Mouse (Mus musculus): Measurements from ENCODE around the gene Syngap1. TPM values are rescaled to one million over a fixed set of nuclear protein-coding genes. Genes with fewer than 3 reads are reported as not detected.

The Syngap1 gene
- total RNA-seq, 4 experiments from 2014 or later, result 3.6 to 5.2 (median 4.7) TPM

DNA sequence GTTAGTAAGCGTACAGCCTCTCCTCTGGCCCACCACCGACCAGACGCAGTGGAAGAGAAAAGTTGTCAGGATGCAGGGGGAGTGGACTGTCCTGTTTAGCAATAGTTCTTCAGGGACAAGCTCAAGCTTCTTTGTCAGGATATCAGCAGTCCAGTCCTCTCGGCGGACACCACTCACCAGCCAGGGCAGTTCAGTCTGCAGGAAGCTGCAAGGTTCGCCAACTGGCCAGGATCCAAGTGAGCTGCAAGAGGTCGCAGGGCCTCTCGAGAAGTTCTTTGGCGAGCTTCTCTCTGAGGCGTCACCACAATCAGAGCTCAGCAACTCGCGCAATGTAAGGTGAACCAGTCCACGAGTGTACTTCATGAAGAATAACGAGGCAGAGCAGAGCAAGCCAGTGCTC is 53.4 kb downstream of the Syngap1 start:
- peak; percentile 54 for DNase-seq (ENCODE audit: low spot score)

DNA sequence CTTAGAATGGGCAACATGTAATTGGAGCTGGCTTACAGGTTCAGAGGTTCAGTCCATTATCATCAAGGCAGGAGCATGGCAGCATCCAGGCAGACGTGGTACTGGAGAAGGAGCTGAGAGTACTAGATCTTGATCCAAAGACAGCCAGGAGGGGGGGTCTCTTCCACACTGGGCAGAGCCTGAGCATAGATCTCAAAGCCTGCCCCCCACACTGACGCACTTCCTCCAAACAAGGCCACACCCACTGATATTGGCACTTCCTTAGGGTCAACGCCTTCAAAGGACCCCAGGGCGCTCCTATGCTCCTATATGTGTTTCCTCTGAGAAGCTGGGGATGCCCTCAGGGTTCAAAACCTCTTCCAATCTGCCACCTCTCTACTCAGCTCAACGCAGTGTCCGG is 54.0 kb downstream of the Syngap1 start:
- DNase-seq (ENCODE audit: low spot score), result no peak

DNA sequence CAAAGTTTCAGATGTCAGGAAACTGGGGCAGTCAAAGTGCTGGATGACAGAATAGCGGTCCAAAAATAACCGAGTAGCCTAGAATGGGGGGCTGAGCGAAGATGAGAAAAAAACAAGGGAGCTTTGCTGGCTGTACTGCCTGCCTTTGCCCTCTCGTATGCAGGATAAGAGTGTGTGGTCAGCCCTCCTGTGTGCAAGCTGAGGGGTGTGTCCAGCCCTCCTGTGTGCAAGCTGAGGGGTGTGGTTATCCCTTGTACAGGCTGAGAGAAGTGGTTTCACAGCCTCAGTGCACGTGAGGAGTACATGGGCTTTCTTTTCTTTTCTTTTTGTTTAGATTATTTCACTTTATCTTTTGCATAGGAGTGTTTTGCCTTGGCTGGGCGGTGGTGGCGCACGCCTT is 54.5 kb downstream of the Syngap1 start:
- DNase-seq (ENCODE audit: low spot score), result no peak

DNA sequence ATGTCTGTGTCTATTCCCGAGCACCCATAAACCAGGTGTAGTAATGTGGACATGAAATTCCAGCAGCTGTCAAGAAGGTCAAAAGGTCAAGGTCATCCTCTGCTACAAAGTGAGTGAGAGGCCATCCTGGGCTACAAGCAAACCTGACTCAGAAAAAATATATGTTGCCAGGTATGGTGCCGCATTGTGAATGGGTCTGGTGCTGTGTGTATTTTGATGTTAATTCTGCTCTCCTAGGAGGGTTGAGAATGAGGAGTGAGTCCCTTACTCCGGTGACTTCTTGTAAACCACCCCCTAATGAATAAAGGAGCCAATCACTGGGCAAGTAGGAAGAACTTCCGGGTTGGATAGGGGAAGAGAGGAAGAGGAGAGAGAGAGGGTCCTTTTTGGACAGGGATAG is 56.6 kb downstream of the Syngap1 start:
- no peak for DNase-seq (ENCODE audit: low spot score)

DNA sequence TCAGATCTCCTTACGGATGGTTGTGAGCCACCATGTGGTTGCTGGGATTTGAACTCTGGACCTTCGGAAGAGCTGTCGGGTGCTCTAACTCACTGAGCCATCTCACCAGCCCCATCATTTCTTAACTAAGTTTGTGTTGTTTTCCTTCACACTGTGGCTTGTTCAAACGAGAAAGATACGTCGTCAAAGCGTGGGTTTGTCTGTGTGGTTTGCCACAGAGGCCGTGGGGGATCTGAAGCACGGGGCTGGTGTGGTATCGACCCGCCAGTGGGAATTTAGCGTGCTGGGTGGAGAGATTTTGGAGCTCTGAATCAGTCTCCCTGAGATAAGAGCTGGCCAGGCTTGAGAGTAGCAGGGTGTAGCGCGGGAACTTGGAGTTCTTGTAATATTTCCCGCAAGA is 57.2 kb downstream of the Syngap1 start:
- no peak for DNase-seq (ENCODE audit: low spot score)

DNA sequence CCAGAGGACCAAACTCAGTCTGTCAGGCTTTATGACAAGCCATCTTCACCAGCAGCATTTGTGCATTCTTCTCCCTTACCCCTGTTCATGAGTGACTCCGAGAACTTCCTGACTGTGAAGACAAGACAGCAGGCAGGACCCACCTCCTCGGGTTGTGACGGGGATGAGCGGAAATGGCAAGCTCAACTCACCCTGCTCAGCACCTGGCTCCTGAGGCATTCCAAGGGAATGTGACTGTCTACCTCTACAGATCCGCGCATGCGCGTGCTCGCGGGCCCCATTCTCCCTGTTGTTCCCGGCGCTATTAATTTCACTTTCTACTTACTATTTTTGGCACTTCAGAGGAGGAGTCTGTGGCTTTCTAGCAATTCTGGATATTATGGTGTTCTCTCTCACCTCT is 58.9 kb downstream of the Syngap1 start:
- no peak for DNase-seq (ENCODE audit: low spot score)

DNA sequence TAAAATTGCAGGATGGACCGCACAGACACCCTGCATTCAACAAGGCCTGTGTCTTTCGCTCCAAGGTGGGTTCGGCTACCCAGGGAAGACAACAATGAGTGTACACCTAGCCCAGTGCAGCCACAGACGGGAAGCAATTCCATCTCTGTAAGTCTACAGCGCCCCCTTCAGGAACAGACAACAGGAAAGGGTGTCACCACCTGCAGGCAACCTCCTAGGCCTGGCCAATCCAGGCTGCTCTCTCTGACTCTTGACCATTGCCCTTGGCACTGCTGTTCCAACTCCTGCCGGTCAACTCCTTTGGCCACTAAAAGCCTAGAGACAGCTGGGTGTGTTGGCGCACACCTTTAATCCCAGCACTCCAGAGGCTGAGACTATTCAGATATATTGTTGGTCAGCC is 60.1 kb downstream of the Syngap1 start:
- no peak for DNase-seq (ENCODE audit: low spot score)

DNA sequence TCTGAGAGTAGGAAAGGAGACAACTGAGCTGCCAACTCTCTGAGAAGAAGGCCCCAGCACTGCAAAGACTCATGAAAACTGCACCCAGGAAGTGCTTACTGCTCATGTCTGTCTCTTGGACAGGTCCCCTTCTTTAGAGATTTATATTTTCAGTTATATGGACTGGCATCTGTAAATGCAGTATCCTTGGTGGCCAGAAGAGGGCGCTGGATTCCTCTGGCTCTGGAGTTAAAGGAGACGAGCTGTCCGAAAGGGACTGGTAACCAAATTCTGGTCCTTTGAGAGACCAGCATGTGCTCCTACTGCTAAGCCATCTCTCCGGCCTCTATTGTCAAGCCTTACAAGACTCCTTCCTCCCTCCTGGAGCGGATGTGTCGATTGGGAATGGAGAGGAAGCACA is 60.8 kb downstream of the Syngap1 start:
- no peak for DNase-seq (ENCODE audit: low spot score)

DNA sequence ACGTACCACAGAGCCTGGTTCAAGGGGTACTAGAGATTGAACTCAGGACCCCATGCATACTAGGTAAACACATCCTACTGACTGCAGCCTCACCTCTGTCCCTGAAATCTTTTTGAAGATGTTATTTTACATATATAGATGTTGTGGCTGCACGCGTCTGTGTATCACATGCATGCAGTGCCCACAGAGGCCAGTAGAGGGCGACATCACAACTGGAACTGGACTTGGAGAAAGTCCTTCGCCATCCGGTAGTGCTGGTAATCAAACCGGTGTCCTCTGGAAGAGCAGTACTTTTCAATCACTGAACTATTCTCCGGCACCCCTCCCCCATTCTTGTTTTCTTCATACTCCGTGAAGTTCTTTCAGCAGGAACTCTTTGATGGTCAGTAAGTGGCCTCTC is 63.4 kb downstream of the Syngap1 start:
- DNase-seq (ENCODE audit: low spot score), result peak; percentile 54

DNA sequence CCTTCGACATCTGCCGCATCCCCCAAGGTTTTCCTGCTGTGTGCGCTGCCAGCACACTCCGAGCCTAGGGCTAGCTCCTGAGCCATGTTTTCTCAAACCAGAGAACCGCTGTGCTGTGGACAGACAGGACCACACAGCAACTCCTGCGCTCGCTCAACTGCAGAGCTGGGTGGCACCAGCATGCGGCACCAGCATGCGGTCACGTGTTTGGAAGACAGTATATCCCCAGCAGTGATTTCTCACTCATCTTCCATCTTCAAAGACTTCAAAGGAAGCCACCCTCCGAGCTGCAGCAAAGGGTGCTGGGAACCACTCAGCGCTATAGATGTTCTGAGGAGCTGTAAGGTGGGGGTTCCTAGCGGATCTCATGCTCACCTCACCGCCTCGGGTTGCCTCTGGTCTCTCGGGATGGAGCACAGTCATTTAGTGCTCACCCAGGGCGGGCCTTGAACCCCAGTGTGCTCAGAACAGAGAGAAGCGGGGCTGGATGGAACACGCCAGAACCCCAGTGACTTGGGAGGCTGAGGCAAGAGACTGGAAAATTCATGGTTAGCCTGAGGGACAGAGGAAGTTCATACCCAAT is 63.9 kb downstream of the Syngap1 start:
- no peak for DNase-seq (ENCODE audit: low spot score)

DNA sequence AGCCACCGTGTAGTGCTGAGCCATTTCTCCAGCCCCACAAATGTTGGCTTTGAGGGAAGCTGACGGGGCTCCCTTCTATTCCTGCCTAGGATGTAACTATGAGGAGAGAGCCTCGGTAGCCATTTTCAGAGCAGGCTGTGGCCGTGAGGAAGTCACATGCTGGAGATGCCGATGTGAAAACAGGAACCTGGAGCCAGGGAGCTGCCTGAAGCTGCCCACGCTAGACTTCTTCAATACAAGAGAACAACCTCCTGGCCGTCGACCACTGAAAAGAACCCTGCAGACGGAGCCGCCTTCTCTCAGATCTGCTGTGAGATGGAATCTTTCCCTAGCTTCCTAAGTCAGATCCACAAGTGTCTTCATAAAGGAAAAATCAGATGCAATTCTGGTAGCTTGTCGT is 64.6 kb downstream of the Syngap1 start:
- no peak for DNase-seq (ENCODE audit: low spot score)

DNA sequence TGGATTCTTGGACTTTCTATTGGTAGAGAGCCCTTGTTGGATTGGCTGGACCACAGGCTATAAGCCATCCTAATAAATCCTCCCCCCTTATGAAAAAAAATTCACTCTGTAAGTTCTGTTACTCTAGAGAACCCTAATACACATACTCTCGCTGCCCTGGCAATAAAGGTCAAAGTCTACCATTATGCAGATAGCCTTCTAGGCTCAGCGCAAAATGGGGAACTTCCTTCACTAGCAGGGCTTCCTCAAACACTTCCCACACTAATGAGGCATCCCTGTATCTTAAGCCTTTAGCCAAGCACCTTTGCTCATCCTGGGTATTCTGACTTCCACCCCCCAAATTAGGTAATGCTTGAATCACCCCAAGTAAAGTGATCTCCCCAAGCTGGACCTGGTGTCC is 67.2 kb downstream of the Syngap1 start:
- no peak for DNase-seq (ENCODE audit: low spot score)

DNA sequence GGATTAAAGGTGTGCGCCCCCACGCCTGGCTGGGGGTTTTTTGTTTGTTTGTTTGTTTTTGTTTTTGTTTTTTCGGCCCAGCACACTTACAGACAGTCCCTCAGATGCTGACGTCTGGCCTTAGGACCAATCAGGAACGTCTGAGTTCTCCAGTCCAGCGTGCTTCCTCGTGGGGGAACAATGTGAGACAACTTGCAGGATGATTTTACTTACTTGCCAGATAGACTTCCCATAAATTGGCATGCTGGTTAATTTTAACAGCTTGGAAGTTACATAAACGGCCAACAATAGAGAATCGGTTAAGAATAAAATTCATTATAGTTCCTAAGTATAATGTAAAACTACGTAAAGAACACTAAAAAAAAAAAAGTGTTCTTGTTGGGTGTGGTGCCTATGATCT is 70.1 kb downstream of the Syngap1 start:
- DNase-seq (ENCODE audit: low spot score), result no peak

DNA sequence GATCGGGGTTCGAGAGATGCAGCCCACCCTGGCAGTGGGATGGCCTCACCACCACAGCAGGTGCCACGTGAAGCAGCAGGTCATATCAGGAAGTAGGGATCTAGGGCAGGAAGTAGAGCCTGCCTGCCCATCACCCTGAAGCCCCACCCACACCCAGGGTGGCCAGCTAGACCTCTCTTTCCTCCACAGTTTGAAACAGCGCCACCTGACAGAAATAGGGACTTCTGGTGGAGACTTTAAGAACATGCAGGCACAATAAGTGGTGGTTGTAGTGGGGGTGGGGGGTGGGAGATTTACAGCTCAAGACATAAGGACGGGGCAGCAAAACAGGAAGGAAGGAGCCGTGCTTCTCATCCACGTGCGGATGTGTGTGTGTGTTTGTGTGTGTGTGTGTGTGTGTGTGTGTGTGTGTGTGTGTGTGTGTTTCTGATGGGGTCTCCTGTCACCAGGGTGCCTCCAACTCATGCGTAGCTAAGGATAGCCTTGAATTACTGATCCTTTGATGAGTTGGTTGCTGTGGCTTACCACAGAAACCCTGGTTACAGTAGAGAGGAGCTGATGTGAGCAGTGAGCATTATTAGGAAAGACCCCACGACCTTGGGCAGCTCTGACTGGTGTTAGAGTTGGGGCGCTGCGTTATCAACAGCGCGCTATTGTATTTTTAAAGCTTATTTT is 71.1 kb downstream of the Syngap1 start:
- DNase-seq (ENCODE audit: low spot score), result no peak

DNA sequence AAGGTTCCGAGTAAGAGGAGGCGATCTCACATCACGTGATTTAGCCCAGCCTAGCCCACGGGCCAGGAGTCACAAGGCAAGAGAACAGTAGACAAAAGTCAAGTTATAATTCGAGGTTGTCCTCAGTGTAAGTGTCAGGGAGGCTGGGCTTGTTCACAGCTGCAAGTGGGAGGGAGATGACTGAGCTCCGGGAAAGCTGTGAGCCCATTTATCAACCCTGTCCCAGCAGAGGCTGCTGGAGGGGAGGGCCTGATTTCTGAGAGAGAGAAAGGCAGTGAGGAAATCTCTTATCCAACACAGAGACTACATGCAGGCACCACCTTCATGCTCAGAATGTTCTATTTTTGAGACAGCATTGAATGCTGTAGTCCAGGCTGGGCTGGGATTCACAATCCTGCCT is 71.9 kb downstream of the Syngap1 start:
- DNase-seq (ENCODE audit: low spot score), result no peak

DNA sequence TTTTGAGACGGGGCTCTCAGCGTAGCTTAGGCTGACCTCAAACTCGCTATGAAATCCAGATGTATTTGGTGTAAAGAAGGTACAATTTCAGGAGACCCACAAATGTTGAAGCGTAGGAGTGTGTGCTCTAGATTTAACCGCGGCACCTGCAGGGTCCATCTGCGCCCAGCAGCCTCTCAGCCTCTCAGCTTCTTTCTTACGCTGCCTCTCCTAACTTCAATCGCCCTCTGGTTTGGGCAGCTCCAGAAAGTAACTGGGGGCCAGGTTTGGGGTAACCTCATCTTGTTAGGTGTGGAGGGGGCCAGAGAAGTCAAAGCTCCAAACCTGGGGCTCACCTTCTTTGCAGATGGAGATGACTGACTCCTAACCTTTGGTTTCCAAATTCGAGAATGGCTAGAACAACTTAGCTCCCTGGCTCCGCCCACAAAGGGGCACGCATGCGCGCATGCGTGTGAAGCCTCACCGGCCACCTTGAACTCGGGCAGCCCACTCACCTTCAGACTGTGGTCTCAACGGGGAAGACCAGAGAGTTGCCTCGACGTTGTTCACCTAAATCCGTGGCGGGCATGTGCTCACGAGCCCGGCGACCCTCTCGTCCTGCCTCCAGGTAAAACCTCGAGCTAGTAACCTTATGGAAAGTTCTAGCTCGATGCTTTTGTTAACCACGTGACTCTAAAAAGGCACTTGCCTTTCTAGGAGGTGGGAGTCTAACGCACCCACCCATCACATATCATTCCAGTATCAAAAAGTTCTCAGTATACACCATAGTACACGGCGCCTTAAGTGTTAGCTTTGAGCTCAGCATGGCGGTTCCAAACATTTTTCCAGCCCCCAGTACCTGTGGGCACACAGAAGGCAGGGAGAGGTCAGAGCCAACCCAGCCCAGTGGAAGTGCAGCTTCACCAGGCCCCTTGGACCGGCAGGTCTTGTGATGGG is 76.8 kb downstream of the Syngap1 start:
- peak; percentile 83 for DNase-seq (ENCODE audit: low spot score)

DNA sequence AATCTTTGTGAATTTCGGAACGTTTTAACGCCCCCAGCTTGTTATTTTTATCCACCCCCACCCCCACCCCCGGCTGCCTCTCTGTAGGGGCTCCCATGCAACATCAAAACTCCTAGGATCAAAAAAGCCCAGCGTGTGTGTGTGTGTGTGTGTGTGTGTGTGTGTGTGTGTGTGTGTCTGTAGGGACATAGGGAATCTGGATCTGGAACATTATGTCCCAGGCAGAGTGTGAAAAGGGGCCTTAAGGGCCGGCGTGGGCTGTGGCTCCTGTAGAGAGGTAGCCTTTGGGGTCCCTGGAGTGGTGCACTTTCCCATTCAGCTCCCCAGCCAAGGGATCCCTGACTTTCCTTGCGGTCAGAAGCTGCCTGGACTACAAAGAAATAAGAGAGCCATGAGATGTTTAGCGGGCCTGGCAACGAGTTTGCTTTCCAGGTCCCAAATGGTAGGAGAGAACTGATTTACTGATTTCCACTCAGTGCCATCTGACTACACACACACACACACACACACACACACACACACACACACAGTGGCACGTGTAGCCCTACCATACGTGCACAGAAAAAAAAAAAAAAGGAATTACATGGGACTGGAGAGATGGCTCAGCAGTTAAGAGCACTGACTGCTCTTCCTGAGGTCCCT is 77.6 kb downstream of the Syngap1 start:
- no peak for DNase-seq (ENCODE audit: low spot score)

DNA sequence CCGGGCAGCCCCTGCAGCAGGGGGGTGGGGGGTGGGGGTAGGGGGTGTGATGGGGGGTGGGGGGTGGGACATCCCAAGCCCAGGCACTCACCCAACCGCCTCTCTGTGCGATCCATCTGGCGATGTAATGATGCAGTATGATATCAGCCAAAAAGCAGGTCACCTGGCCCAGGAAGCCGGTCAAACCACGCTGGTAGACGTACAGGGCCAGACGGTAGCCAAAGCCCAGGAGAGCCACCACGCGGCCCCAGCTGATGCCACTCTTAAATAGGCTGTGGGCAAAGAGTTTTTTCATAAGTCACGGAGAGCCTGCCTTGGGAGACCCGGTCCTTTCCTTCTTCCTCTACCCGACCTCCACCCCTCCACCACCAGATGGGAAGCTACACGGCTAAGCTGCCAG is 80.0 kb downstream of the Syngap1 start:
- DNase-seq (ENCODE audit: low spot score), result no peak

DNA sequence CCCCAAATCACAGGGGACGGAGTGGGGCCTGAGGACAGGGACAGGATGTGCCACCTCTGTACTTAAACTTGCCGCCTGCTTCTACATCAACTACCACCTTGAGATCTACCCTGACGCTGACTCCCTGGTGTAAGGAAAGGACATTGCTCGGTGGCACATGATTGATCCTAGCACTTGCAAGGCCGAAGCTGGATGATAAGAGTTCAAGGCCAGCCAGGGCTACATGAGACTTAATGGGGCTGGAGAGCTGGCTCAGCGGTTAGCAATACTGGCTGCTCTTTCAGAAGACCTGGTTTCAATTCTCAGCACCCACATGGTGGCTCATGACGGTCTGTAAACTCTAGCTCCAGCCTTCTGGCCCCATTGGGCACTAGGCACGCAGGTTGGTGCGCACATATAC is 80.7 kb downstream of the Syngap1 start:
- DNase-seq (ENCODE audit: low spot score), result no peak

Measured in heart, adult 8-10 months (tissue).